Mouse (Mus musculus): ENCODE data around the gene Klhdc4. TPM values are rescaled to one million over a fixed set of nuclear protein-coding genes. Genes with fewer than 3 reads are reported as not detected.

Gene Klhdc4
- polyA plus RNA-seq (2014; fragmentation: Nextera tagmentation; extraction: Ambion mirVana), result 35.7 and 44.4 TPM in 2 replicates

- Histone ChIP-seq H3K27me3 (ENCODE audit: control insufficient read depth, insufficient read depth, low read length) (no peaks in the 10 kb centered on the region), H3K27ac (ENCODE audit: low read depth, low read length) (0 out of 2 replicates have a peak within 1 kb of the TSS, but pooled peaks have one; percentile 2), H3K4me1 (ENCODE audit: control insufficient read depth, insufficient read depth, low read length) (peaks cover 12% of the 10 kb centered on the region; the same call in 1 of the 2 replicates), H3K9me3 (ENCODE audit: control insufficient read depth, low read length) (no peaks in the 10 kb centered on the region), H3K4me3 (ENCODE audit: low read length) (peak within 1 kb of the TSS; percentile 98), H3K9ac (ENCODE audit: low read depth, low read length) (peak within 1 kb of the TSS; percentile 91), H3K36me3 (ENCODE audit: control insufficient read depth, insufficient read depth, low read length) (no peaks in the 10 kb centered on the region), H3K4me2 (replicated peaks; ENCODE audit: low read depth, low read length) (peak within 1 kb of the TSS; percentile 65)
- peak; percentile 98 for ATAC-seq (ENCODE audit: low FRiP score, low TSS enrichment)
- under 1% methylated on average over 67 of the region's 68 CpGs for WGBS
These were observed at the start of gene Klhdc4 for GRCm38 (mm10) chr8:121829048-121829776. Gene Klhdc4, minus strand, starts transcription at chr8:121829569.

GRCm38 (mm10) chr8:121877828-121878480 lies 48.6 kb upstream of the Klhdc4 start:
- peaks cover 18% of the 10 kb centered on the region for H3K4me1 ChIP-seq (ENCODE audit: control insufficient read depth, insufficient read depth, low read length)
- no peak overlapping the region for H3K27ac ChIP-seq (ENCODE audit: low read depth, low read length)
- no peaks in the 10 kb centered on the region for H3K9me3 ChIP-seq (ENCODE audit: control insufficient read depth, low read length)
- H3K9ac ChIP-seq (ENCODE audit: low read depth, low read length), result no peak overlapping the region
- H3K36me3 ChIP-seq (ENCODE audit: control insufficient read depth, insufficient read depth, low read length), result peaks cover 15% of the 10 kb centered on the region; the same call in 1 of the 2 replicates
- no peak for ATAC-seq (ENCODE audit: low FRiP score, low TSS enrichment)
- no peak overlapping the region for H3K4me2 ChIP-seq (replicated peaks; ENCODE audit: low read depth, low read length)
- H3K27me3 ChIP-seq (ENCODE audit: control insufficient read depth, insufficient read depth, low read length), result no peaks in the 10 kb centered on the region
- H3K4me3 ChIP-seq (ENCODE audit: low read length), result no peak overlapping the region
- WGBS, result 79% methylated on average over 7 of the region's 7 CpGs

GRCm38 (mm10) chr8:121877212-121877611 lies 47.8 kb upstream of the Klhdc4 start:
- Histone ChIP-seq H3K4me2 (replicated peaks; ENCODE audit: low read depth, low read length) (no peak overlapping the region), H3K36me3 (ENCODE audit: control insufficient read depth, insufficient read depth, low read length) (peaks cover 7% of the 10 kb centered on the region; the same call in 1 of the 2 replicates), H3K27me3 (ENCODE audit: control insufficient read depth, insufficient read depth, low read length) (no peaks in the 10 kb centered on the region), H3K4me1 (ENCODE audit: control insufficient read depth, insufficient read depth, low read length) (peaks cover 18% of the 10 kb centered on the region), H3K27ac (ENCODE audit: low read depth, low read length) (no peak overlapping the region), H3K9me3 (ENCODE audit: control insufficient read depth, low read length) (no peaks in the 10 kb centered on the region), H3K9ac (ENCODE audit: low read depth, low read length) (no peak overlapping the region), H3K4me3 (ENCODE audit: low read length) (no peak overlapping the region)
- no peak for ATAC-seq (ENCODE audit: low FRiP score, low TSS enrichment)
- WGBS, result 41% methylated on average over 5 of the region's 5 CpGs

GRCm38 (mm10) chr8:121875517-121875916 lies 46.1 kb upstream of the Klhdc4 start:
- no peak for ATAC-seq (ENCODE audit: low FRiP score, low TSS enrichment)
- peaks cover 18% of the 10 kb centered on the region for H3K4me1 ChIP-seq (ENCODE audit: control insufficient read depth, insufficient read depth, low read length)
- H3K9me3 ChIP-seq (ENCODE audit: control insufficient read depth, low read length), result no peaks in the 10 kb centered on the region
- H3K36me3 ChIP-seq (ENCODE audit: control insufficient read depth, insufficient read depth, low read length), result no peaks in the 10 kb centered on the region
- H3K4me2 ChIP-seq (replicated peaks; ENCODE audit: low read depth, low read length), result no peak overlapping the region
- H3K4me3 ChIP-seq (ENCODE audit: low read length), result no peak overlapping the region
- no peak overlapping the region for H3K9ac ChIP-seq (ENCODE audit: low read depth, low read length)
- no peaks in the 10 kb centered on the region for H3K27me3 ChIP-seq (ENCODE audit: control insufficient read depth, insufficient read depth, low read length)
- 67% methylated on average over 9 of the region's 9 CpGs for WGBS
- H3K27ac ChIP-seq (ENCODE audit: low read depth, low read length), result no peak overlapping the region

- ATAC-seq (ENCODE audit: low FRiP score, low TSS enrichment), result no peak
- Histone ChIP-seq H3K4me3 (ENCODE audit: low read length) (no peak overlapping the region), H3K27me3 (ENCODE audit: control insufficient read depth, insufficient read depth, low read length) (no peaks in the 10 kb centered on the region), H3K36me3 (ENCODE audit: control insufficient read depth, insufficient read depth, low read length) (no peaks in the 10 kb centered on the region), H3K4me1 (ENCODE audit: control insufficient read depth, insufficient read depth, low read length) (peaks cover 18% of the 10 kb centered on the region), H3K9ac (ENCODE audit: low read depth, low read length) (0 out of 2 replicates have a peak overlapping the region, but pooled peaks have one; percentile 7), H3K4me2 (replicated peaks; ENCODE audit: low read depth, low read length) (no peak overlapping the region), H3K27ac (ENCODE audit: low read depth, low read length) (no peak overlapping the region), H3K9me3 (ENCODE audit: control insufficient read depth, low read length) (no peaks in the 10 kb centered on the region)
- WGBS, result 22% methylated on average over 3 of the region's 3 CpGs
These were observed 45.7 kb upstream of the Klhdc4 start for GRCm38 (mm10) chr8:121875045-121875444.

GRCm38 (mm10) chr8:121874031-121874430 lies 44.7 kb upstream of the Klhdc4 start:
- no peak overlapping the region for H3K4me2 ChIP-seq (replicated peaks; ENCODE audit: low read depth, low read length)
- no peak overlapping the region for H3K27ac ChIP-seq (ENCODE audit: low read depth, low read length)
- H3K36me3 ChIP-seq (ENCODE audit: control insufficient read depth, insufficient read depth, low read length), result no peaks in the 10 kb centered on the region
- H3K9me3 ChIP-seq (ENCODE audit: control insufficient read depth, low read length), result no peaks in the 10 kb centered on the region
- no peak overlapping the region for H3K9ac ChIP-seq (ENCODE audit: low read depth, low read length)
- WGBS, result 45% methylated on average over 9 of the region's 9 CpGs
- no peak overlapping the region for H3K4me3 ChIP-seq (ENCODE audit: low read length)
- no peaks in the 10 kb centered on the region for H3K27me3 ChIP-seq (ENCODE audit: control insufficient read depth, insufficient read depth, low read length)
- H3K4me1 ChIP-seq (ENCODE audit: control insufficient read depth, insufficient read depth, low read length), result peaks cover 18% of the 10 kb centered on the region
- peak; percentile 66; the same call in 1 of the 2 replicates for ATAC-seq (ENCODE audit: low FRiP score, low TSS enrichment)

- Histone ChIP-seq H3K27me3 (ENCODE audit: control insufficient read depth, insufficient read depth, low read length) (no peaks in the 10 kb centered on the region), H3K4me1 (ENCODE audit: control insufficient read depth, insufficient read depth, low read length) (peaks cover 18% of the 10 kb centered on the region), H3K4me3 (ENCODE audit: low read length) (no peak overlapping the region), H3K9ac (ENCODE audit: low read depth, low read length) (peak overlapping the region; percentile 18; the same call in 1 of the 2 replicates), H3K36me3 (ENCODE audit: control insufficient read depth, insufficient read depth, low read length) (no peaks in the 10 kb centered on the region), H3K4me2 (replicated peaks; ENCODE audit: low read depth, low read length) (no peak overlapping the region), H3K27ac (ENCODE audit: low read depth, low read length) (no peak overlapping the region), H3K9me3 (ENCODE audit: control insufficient read depth, low read length) (no peaks in the 10 kb centered on the region)
- WGBS, result 26% methylated on average over 10 of the region's 10 CpGs
- ATAC-seq (ENCODE audit: low FRiP score, low TSS enrichment), result no peak
These were observed 42.6 kb upstream of the Klhdc4 start for GRCm38 (mm10) chr8:121871833-121872440.

- no peak overlapping the region for H3K9ac ChIP-seq (ENCODE audit: low read depth, low read length)
- H3K36me3 ChIP-seq (ENCODE audit: control insufficient read depth, insufficient read depth, low read length), result no peaks in the 10 kb centered on the region
- no peak overlapping the region for H3K4me2 ChIP-seq (replicated peaks; ENCODE audit: low read depth, low read length)
- WGBS, result 83% methylated on average over 2 of the region's 2 CpGs
- peaks cover 11% of the 10 kb centered on the region for H3K4me1 ChIP-seq (ENCODE audit: control insufficient read depth, insufficient read depth, low read length)
- no peak for ATAC-seq (ENCODE audit: low FRiP score, low TSS enrichment)
- no peaks in the 10 kb centered on the region for H3K27me3 ChIP-seq (ENCODE audit: control insufficient read depth, insufficient read depth, low read length)
- H3K9me3 ChIP-seq (ENCODE audit: control insufficient read depth, low read length), result no peaks in the 10 kb centered on the region
- H3K27ac ChIP-seq (ENCODE audit: low read depth, low read length), result no peak overlapping the region
- no peak overlapping the region for H3K4me3 ChIP-seq (ENCODE audit: low read length)
These were observed 40.8 kb upstream of the Klhdc4 start for GRCm38 (mm10) chr8:121870190-121870589.

All from kidney, embryonic 14.5 days (tissue).